Mouse (Mus musculus) ovary, adult 2 months (tissue): ENCODE measurements around the gene Gtpbp4. TPM values are rescaled to one million over a fixed set of nuclear protein-coding genes. Genes with fewer than 3 reads are reported as not detected.

Experiments
- polyA plus RNA-seq: library from polyadenylated mRNA; depleted of rRNA; stranded (reverse); fragments of >200 nt; gene quantifications from 2 replicates; pipeline ENCODE4 v1.2.3, GENCODE M21; 2012; rRNA removed

The Gtpbp4 gene
- 4.9 and 5.0 TPM in 2 replicates for polyA plus RNA-seq

DNA sequence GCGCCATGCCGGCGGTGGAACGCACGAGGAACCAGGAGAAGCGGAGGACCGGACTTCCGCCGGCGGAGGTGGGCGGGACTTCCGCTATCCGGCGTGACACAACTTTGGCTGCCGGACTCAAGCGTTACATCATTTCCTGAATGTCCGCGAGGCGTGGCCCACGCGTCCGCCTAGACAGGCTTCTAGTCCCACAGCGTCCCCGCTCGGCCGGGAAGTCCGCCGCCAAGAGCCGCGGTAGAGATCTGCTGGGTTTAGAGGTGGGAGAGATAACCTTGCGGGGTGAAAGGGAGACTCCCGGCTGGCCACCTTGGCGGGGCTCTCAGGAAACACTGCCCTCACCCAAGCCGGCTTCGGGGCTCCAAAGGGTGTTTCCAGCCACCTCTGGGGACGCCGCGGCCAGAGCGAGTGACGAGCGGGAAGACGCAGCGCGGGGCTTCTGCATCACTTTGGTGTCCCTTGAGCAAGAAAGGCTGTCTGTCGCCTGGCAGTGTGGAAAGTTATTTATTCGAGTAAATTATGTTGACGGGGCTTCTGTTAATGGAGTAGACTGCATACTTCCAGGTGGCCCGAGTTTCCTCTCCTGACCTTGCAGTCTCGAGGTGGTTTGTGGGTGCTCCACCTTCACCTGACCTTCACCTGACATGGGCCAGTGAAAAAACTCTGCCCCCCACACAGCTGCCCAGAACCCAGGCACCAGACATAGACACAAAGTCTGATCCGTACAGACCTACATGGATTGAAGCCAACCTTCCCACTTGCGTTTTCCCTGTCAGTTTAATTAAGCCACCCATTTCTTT is at the start of gene Gtpbp4:
Gtpbp4 (minus strand) TSS at position 94 of the 797 bp plus-strand sequence.

DNA sequence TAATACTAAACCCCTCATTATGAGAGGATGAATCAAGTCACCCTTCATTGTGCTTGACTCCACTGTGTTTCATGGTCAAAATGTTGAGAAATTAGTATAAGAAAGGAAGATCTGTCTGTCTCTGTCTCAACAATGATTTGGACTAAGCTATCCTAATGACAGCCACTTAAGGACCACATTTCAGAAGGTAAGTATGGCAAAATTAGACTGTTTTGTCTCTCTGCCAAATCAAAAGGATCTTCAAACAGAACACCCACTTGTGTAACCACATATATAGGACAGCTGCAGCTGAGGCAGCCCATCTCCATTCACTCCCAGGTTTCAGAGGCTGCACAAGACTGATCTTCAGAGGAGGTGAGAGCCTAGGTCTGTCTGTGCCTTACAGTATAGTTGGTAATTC is 43.3 kb downstream of the Gtpbp4 start, which contains the start of gene Idi2:
Idi2 (plus strand) TSS at position 301 of the 400 bp plus-strand sequence.

DNA sequence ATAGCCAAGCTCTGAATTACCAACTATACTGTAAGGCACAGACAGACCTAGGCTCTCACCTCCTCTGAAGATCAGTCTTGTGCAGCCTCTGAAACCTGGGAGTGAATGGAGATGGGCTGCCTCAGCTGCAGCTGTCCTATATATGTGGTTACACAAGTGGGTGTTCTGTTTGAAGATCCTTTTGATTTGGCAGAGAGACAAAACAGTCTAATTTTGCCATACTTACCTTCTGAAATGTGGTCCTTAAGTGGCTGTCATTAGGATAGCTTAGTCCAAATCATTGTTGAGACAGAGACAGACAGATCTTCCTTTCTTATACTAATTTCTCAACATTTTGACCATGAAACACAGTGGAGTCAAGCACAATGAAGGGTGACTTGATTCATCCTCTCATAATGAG is 47.8 kb downstream of the Gtpbp4 start, which contains the start of gene Gm9745:
Gm9745 (minus strand) TSS at position 101 of the 400 bp plus-strand sequence.

Other genes starting within 250 kb of the Gtpbp4 start
- gene Wdr37, start 124.2 kb downstream of the Gtpbp4 start, polyA plus RNA-seq: 21.3 and 29.9 TPM in 2 replicates
- 6.4 and 9.3 TPM in 2 replicates for gene Idi1, start 110.6 kb downstream of the Gtpbp4 start, polyA plus RNA-seq
- gene Gm9745, start 47.9 kb downstream of the Gtpbp4 start, polyA plus RNA-seq: not detected in 2 replicates
- gene Idi2, start 43.2 kb downstream of the Gtpbp4 start, polyA plus RNA-seq: not detected in 2 replicates
- 9.6 and 13.0 TPM in 2 replicates for gene Larp4b, start 97.8 kb upstream of the Gtpbp4 start, polyA plus RNA-seq